Mouse (Mus musculus) lung, postnatal 0 days (tissue): ENCODE results near the gene Dcps.

Experiments
- CTCF ChIP-seq: IDR thresholded peaks from 2 replicates; pipeline ENCODE4 v1.5.1; 2016; ENCODE audit warnings: antibody characterized with exemption, mild to moderate bottlenecking
- EP300 ChIP-seq: IDR thresholded peaks from 2 replicates; pipeline ENCODE4 v1.6.1; 2016; ENCODE audit warnings: antibody characterized with exemption, mild to moderate bottlenecking, control low read depth

GRCm38 (mm10) chr9:35117384-35118295, 58.2 kb downstream of the Dcps start:
- TF ChIP-seq CTCF (no peak), EP300 (peak; percentile 41; the same call in 1 of the 2 replicates)
